Mouse (Mus musculus) MEL (cell line): ENCODE data around the gene Cramp1l. TPM values are rescaled to one million over a fixed set of nuclear protein-coding genes. Genes with fewer than 3 reads are reported as not detected.

Experiments
- DNase-seq: peaks from one replicate; pipeline ENCODE4 v3.0.0; 2011; ENCODE audit warnings: low read depth, low spot score
- H3K27ac ChIP-seq: 2 replicates; pipeline ENCODE4 v1.5.1; 2012; ENCODE audit warnings: low read depth, mild to moderate bottlenecking, control low read depth, low read length, moderate library complexity; ENCODE audit not compliant: control insufficient read depth
- H3K27me3 ChIP-seq, 2 experiments: fragments of 150-350 bp in 1 of 2; sonication (generic) in 1 of 2; 2 replicates each; pipeline ENCODE4 v1.6.1; 2012; ENCODE audit warnings: low read length in 2 of 2, mild to moderate bottlenecking in 2 of 2, improper control_type of control experiment in 1 of 2, moderate library complexity in 1 of 2; ENCODE audit not compliant: insufficient read depth in 2 of 2, control insufficient read depth in 1 of 2
- H3K36me3 ChIP-seq, 2 experiments: 2 replicates each; pipeline ENCODE4 v1.6.1; 2012 to 2014; ENCODE audit warnings: low read length in 2 of 2, improper control_type of control experiment in 1 of 2, inconsistent platforms in 1 of 2, mild to moderate bottlenecking in 1 of 2; ENCODE audit not compliant: insufficient read depth in 2 of 2, control insufficient read depth in 1 of 2
- H3K4me1 ChIP-seq, 2 experiments: fragments of 150-350 bp in 1 of 2; sonication (generic) in 1 of 2; 2 replicates each; pipeline ENCODE4 v1.6.1; 2012; ENCODE audit warnings: low read length in 2 of 2, improper control_type of control experiment in 1 of 2, mild to moderate bottlenecking in 1 of 2; ENCODE audit not compliant: insufficient read depth in 2 of 2, control insufficient read depth in 1 of 2
- H3K4me3 ChIP-seq, 2 experiments: fragments of 150-350 bp in 1 of 2; sonication (generic) in 1 of 2; 2 replicates each; pipeline ENCODE4 v1.5.1; 2012; ENCODE audit warnings: low read depth in 2 of 2, low read length in 2 of 2, mild to moderate bottlenecking in 2 of 2, moderate library complexity in 2 of 2, control low read depth in 1 of 2, improper control_type of control experiment in 1 of 2; ENCODE audit not compliant: control insufficient read depth in 1 of 2, insufficient read depth in 1 of 2
- H3K79me2 ChIP-seq: 2 replicates; pipeline ENCODE4 v1.6.1; 2012; ENCODE audit warnings: mild to moderate bottlenecking, low read length, moderate library complexity; ENCODE audit not compliant: control insufficient read depth, poor library complexity, insufficient read depth
- H3K9ac ChIP-seq: 2 replicates; pipeline ENCODE4 v1.6.1; 2012; ENCODE audit warnings: low read depth, mild to moderate bottlenecking, control low read depth, low read length, moderate library complexity; ENCODE audit not compliant: control insufficient read depth, poor library complexity, severe bottlenecking
- H3K9me3 ChIP-seq: fragments of 150-350 bp; sonication (generic); replicated peaks from 2 replicates; pipeline ENCODE4 v1.6.1; 2012; ENCODE audit warnings: mild to moderate bottlenecking, low read length, improper control_type of control experiment, moderate library complexity; ENCODE audit not compliant: insufficient read depth
- BHLHE40 ChIP-seq: IDR thresholded peaks from 2 replicates; pipeline ENCODE4 v1.6.1; 2012; ENCODE audit warnings: low read depth, mild to moderate bottlenecking, inconsistent platforms, low read length, improper control_type of control experiment, borderline replicate concordance
- CHD1 ChIP-seq: IDR thresholded peaks from 2 replicates; pipeline ENCODE4 v1.6.1; 2012; ENCODE audit warnings: low read depth, mild to moderate bottlenecking, inconsistent platforms, low read length, improper control_type of control experiment
- CHD2 ChIP-seq: IDR thresholded peaks from 2 replicates; pipeline ENCODE4 v1.6.1; 2011; ENCODE audit warnings: low read length, improper control_type of control experiment
- E2F4 ChIP-seq: IDR thresholded peaks from 2 replicates; pipeline ENCODE4 v1.6.1; 2011; ENCODE audit warnings: low read depth, low read length, improper control_type of control experiment, borderline replicate concordance
- MAX ChIP-seq: IDR thresholded peaks from 2 replicates; pipeline ENCODE4 v1.6.1; 2011; ENCODE audit warnings: low read length, improper control_type of control experiment
- MAZ ChIP-seq: IDR thresholded peaks from 2 replicates; pipeline ENCODE4 v1.6.1; 2012; ENCODE audit warnings: low read depth, mild to moderate bottlenecking, inconsistent platforms, low read length, improper control_type of control experiment
- MYC ChIP-seq: IDR thresholded peaks from 2 replicates; pipeline ENCODE4 v1.6.1; 2011; ENCODE audit warnings: low read depth, mild to moderate bottlenecking, low read length, improper control_type of control experiment, moderate library complexity
- NELFE ChIP-seq: IDR thresholded peaks from 2 replicates; pipeline ENCODE4 v1.6.1; 2011; ENCODE audit warnings: low read depth, low read length, improper control_type of control experiment
- POLR2AphosphoS2 ChIP-seq: IDR thresholded peaks from 2 replicates; pipeline ENCODE4 v1.6.1; 2011; ENCODE audit warnings: low read length, improper control_type of control experiment
- POLR2AphosphoS5 ChIP-seq: IDR thresholded peaks from 2 replicates; pipeline ENCODE4 v1.6.1; 2012; ENCODE audit warnings: low read depth, borderline replicate concordance, mild to moderate bottlenecking, inconsistent platforms, low read length, moderate library complexity, mixed read lengths
- RCOR1 ChIP-seq: IDR thresholded peaks from 2 replicates; pipeline ENCODE4 v1.6.1; 2012; ENCODE audit warnings: low read depth, mild to moderate bottlenecking, inconsistent platforms, low read length, improper control_type of control experiment
- SIN3A ChIP-seq: IDR thresholded peaks from 2 replicates; pipeline ENCODE4 v1.6.1; 2012; ENCODE audit warnings: low read length, improper control_type of control experiment, inconsistent platforms
- UBTF ChIP-seq: IDR thresholded peaks from 2 replicates; pipeline ENCODE4 v1.6.1; 2012; ENCODE audit warnings: low read depth, mild to moderate bottlenecking, inconsistent platforms, low read length, improper control_type of control experiment, moderate library complexity, borderline replicate concordance; ENCODE audit not compliant: insufficient read depth
- polyA plus RNA-seq, 2 experiments: library from polyadenylated mRNA; stranded (reverse) in 1 of 2; unstranded in 1 of 2; fragments of >175 nt in 1 of 2; fragments of >200 nt in 1 of 2; gene quantifications; 2 replicates each; pipeline versions ENCODE4 v1.2.1 to v1.2.4; 2012; ENCODE audit warnings: low replicate concordance in 2 of 2, low read depth in 1 of 2; ENCODE audit not compliant: insufficient read length in 2 of 2, insufficient read depth in 1 of 2, missing spikeins in 1 of 2
- total RNA-seq: library from RNA; depleted of rRNA; stranded (reverse); fragments of 300-350 nt; gene quantifications from 2 replicates; pipeline ENCODE4 v1.2.3, GENCODE M21; 2012

Cramp1l gene
- total and polyA plus RNA-seq, 3 experiments, result 2.4 to 5.1 TPM; not detected in 1

GRCm38 (mm10) chr17:24935666-24936065 is 79.9 kb downstream of the Cramp1l start:
- TF ChIP-seq CHD2 (no peak), CHD1 (no peak), POLR2AphosphoS2 (no peak), MAZ (no peak), POLR2AphosphoS5 (no peak), UBTF (no peak), BHLHE40 (no peak), MYC (no peak), RCOR1 (no peak), NELFE (no peak), E2F4 (no peak)
- TF ChIP-seq, all 39 proteins: peak for 0
- Histone ChIP-seq H3K27me3 (no peaks in the 10 kb centered on the region), H3K4me1 (peaks cover 0 to 4% of the 10 kb centered on the region in 2 experiments), H3K9me3 (no peaks in the 10 kb centered on the region), H3K36me3 (peaks cover 0 to 7% of the 10 kb centered on the region in 2 experiments; a peak in 2 of 4 replicates), H3K27ac (no peak overlapping the region), H3K9ac (peak overlapping the region; percentile 80), H3K79me2 (peaks cover 29% of the 10 kb centered on the region), H3K4me3 (peak overlapping the region; percentile 46 to 63)
- DNase-seq, result no peak

GRCm38 (mm10) chr17:24934926-24935325 is 80.7 kb downstream of the Cramp1l start:
- Histone ChIP-seq H3K4me3 (peak overlapping the region; percentile 46 to 63), H3K4me1 (peaks cover 0 to 4% of the 10 kb centered on the region in 2 experiments), H3K9ac (peak overlapping the region; percentile 80), H3K79me2 (peaks cover 29% of the 10 kb centered on the region), H3K36me3 (peaks cover 0 to 7% of the 10 kb centered on the region in 2 experiments; a peak in 2 of 4 replicates), H3K27me3 (no peaks in the 10 kb centered on the region), H3K27ac (no peak overlapping the region), H3K9me3 (no peaks in the 10 kb centered on the region)
- TF ChIP-seq MAX (no peak), SIN3A (0 out of 2 replicates have a peak, but pooled peaks have one; percentile 19)
- DNase-seq, result no peak

- H3K36me3 ChIP-seq, result peaks cover 0 to 7% of the 10 kb centered on the region in 2 experiments; a peak in 2 of 4 replicates
- H3K9ac ChIP-seq, result no peak overlapping the region
Observed at GRCm38 (mm10) chr17:24933163-24933562, 82.4 kb downstream of the Cramp1l start.

More at GRCm38 (mm10) chr17:24933163-24933562, 82.4 kb downstream of the Cramp1l start:
- Histone ChIP-seq H3K4me3 (no peak overlapping the region), H3K27me3 (no peaks in the 10 kb centered on the region), H3K27ac (no peak overlapping the region), H3K79me2 (peaks cover 29% of the 10 kb centered on the region), H3K4me1 (peaks cover 0 to 4% of the 10 kb centered on the region in 2 experiments), H3K9me3 (no peaks in the 10 kb centered on the region)
- no peak for DNase-seq
- TF ChIP-seq CHD2, result no peak
